22 mouse cellular contexts compared by ENCODE assay signal in genomic region chr6:94624543-94624942, GRCm38 (mm10).
"Had no signal": no experiment of that assay in that cellular context is flagged by ENCODE, and none has a peak within 500 bp of the region (broad histone marks: within the 10 kb centered on the region; RNA-seq: fewer than 3 reads in every experiment).

No protein-coding gene starts in this region.

- H3K4me3 ChIP-seq: heart, embryonic 13.5 days; heart, embryonic 15.5 days; kidney, embryonic 15.5 days; limb, embryonic 12.5 days; liver, embryonic 13.5 days; liver, embryonic 15.5 days had no signal

- H3K36me3 ChIP-seq: liver, embryonic 13.5 days had no signal

- DNase-seq: forebrain, postnatal 0 days; gastrocnemius, postnatal 14 days; heart, adult 18-20 months; heart, postnatal 14 days; heart, postnatal 36 days; kidney, adult 11 months; kidney, adult 2 months; kidney, adult 9 months; kidney, postnatal 14 days; kidney, postnatal 36 days; layer of hippocampus, postnatal 36 days; left cerebral cortex, postnatal 4 days; liver; liver, embryonic 13.5 days; liver, postnatal 0 days had no signal

- H3K4me1 ChIP-seq: liver, embryonic 13.5 days; liver, embryonic 15.5 days had no signal

- H3K27ac ChIP-seq: heart, embryonic 13.5 days; heart, embryonic 15.5 days; hindbrain, embryonic 14.5 days; kidney, embryonic 15.5 days; kidney, postnatal 0 days; limb, embryonic 12.5 days; liver, embryonic 13.5 days; liver, embryonic 15.5 days had no signal

- H3K9me3 ChIP-seq: heart, embryonic 13.5 days; heart, embryonic 15.5 days; kidney, embryonic 15.5 days; limb, embryonic 12.5 days; liver, embryonic 13.5 days; liver, embryonic 15.5 days had no signal

- H3K27me3 ChIP-seq: heart, embryonic 13.5 days; heart, embryonic 15.5 days; kidney, embryonic 15.5 days; liver, embryonic 15.5 days had no signal
